Mouse (Mus musculus) left cerebral cortex, postnatal 10 days (tissue): Measurements from ENCODE around the gene Grip1. TPM values are rescaled to one million over a fixed set of nuclear protein-coding genes. Genes with fewer than 3 reads are reported as not detected.

Experiments
- DNase-seq, 2 experiments: peaks; one replicate each; pipeline ENCODE4 v3.0.0; 2021 to 2022; ENCODE audit warnings: low spot score in 2 of 2, mixed read lengths in 1 of 2; ENCODE audit errors: extremely low spot score in 1 of 2
- intact Hi-C: fragments of 180-260 bp; cut with DNase I; formaldehyde crosslinking; loops from one replicate; pipeline ENCODE4 v1.15.1; 2025
- total RNA-seq, 2 experiments: library from RNA; stranded (reverse); gene quantifications; 2 replicates each; pipeline ENCODE4 v1.2.3; 2021

The Grip1 gene
- total RNA-seq, 2 experiments from 2014 or later = 43.0 to 45.8 TPM

DNA sequence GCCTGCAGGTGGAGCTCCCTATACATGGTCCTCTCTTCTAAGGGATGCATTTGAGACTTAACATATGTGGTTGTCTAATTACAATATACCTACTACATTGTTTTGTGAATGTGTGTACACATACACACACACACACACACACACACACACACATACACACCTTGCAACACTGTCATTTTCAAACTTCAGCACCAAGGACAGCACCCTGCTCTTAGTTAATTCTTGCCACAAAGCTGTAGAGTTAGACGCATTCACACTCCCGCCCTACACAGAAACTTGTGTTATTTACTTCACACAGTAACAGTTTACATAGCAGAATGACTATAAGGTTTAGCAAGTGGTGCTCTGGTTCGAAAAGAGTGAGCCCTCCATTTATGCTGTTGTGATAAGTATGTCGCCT is 251.7 kb downstream of the Grip1 start:
- intact Hi-C loops = no loop called here
- no peak for DNase-seq

DNA sequence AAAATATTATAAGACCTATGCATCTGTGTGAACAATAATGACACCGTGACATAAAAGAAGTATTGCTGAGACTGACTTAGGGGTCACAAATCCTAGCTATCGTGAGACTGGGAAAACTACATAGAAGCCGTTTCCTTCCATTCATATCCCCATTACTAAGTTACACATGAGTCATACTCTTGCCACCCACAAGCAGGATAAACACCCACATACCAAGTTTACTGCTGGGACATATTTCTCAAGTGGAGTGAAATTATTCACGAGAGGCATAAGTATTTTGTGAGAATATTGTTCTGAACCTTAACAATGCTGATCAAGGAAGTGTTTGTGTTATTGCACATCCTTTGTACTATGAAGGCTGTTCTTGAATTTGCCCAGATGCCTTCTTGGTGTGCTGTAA is 252.7 kb downstream of the Grip1 start:
- no peak for DNase-seq

DNA sequence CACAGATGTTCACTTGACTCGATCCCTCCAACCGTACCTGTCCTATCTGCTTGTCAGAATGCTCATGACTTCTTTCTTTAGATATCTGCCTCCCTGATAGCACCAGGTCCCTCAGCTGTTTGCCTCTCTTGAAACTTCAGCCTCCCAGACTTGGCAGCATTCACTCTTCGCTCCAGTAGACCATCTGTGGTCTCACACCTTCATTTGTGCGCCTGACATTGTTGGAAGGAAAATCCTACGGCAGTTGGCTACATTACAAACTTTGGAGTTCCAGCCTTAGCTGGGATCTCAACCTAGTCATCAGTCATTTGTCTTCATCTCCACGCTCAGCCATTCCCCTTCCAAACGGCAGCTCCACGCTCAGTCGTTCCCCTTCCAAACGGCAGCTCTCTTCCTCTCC is 253.4 kb downstream of the Grip1 start:
- no peak for DNase-seq

More for the DNA sequence above, 252.7 kb downstream of the Grip1 start:
- intact Hi-C loops = no loop called here

DNA sequence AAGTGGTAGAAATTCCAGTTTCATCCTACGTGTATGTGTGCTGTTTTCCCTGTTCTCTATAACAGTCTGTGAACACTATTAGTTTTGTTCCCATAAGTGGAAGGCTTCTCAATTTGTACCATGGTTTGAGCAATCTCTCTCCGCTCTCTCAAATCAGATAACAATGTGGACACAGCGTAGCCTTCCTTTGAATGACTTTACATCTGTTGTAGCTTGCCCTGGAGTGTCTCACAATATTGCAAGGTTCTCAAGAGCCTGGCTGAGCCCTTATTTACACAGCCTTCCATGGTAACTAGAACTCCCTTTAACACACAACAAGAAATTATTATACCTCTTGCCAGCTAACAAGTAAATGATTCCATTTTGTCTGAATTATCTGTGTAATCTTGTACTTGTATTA is 268.3 kb downstream of the Grip1 start:
- DNase-seq = no peak
- intact Hi-C loops = no loop called here

More for the DNA sequence above, 253.4 kb downstream of the Grip1 start:
- intact Hi-C loops = no loop called here

DNA sequence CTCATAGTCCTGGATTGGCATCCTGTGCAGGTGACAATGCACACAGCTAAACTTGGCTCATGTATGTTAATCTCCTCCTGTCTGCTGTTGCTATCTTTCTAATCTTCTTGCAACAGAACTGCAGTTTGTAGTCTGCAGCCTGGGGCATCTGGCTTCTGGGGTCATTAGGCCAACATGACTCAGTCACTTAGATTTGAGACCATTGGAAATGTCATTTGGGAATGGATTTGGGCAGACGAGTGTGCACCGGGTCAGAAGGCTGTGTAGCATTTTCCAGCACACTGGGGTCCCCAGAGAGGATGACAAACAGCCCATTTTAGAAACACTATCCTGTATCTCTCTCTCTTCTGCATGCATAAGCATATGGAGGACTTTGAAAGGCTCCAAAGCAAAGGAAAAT is 268.8 kb downstream of the Grip1 start:
- intact Hi-C loops = no loop called here

DNA sequence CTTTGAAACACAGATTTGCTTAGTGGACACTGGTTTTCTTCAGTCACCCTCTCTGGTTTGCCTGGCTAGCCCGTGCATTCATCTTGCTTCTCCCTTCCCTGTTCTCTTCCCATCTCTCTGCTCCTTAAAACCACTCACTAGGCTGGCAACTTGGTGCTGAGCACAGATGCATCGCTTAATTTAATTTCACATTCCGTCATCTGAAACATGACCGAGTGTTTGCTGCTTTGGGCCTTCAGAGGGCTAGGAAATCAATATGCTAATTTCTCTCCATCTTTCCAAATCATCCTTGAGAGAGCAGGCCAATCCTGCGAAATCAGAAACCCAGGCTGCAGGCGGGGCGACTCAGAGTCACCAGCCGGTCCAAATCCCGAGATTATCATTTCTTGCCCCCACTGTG is 270.0 kb downstream of the Grip1 start:
- intact Hi-C loops = no loop called here
- DNase-seq = no peak

More for the DNA sequence above, 268.8 kb downstream of the Grip1 start:
- no peak for DNase-seq

DNA sequence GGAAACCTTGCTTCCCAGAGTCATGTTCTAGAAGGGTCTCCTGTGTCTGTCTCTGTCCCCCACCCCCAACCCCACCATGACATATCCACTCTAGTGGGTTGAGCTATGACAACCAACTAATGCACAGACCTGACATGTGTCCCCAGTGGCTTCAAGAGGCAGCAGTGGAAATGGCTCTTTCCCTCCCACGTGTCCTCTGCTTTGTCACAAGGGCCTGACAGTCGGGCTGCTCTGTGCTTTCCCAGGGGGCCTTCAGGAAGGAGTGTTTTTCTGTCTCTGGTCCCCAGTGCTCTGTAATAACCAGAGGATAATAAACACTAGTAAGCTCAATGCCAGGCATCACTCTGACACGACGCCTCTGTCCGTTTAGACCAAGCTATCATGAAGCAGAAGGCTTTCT is 271.7 kb downstream of the Grip1 start:
- DNase-seq = no peak

DNA sequence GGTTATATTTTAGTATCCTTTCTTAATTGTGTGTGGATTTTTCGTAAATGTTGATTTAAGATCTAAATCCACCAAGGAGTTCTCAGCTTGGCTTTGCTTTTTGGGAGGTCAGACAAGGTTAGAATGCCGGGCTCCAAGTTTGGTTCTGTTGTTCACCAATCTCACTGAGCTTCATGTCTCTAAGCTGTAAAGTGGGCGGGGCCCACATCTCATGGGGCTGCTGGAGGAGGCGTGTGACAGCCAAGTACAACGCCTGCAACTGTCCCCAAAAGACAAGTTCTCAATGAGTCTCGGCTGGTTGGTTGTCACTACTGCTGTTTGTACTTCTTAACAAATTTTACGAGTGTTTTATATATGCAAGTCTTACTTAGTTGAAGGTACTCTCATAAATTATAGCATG is 272.3 kb downstream of the Grip1 start:
- intact Hi-C loops = no loop called here
- no peak for DNase-seq

More for the DNA sequence above, 271.7 kb downstream of the Grip1 start:
- intact Hi-C loops = no loop called here

DNA sequence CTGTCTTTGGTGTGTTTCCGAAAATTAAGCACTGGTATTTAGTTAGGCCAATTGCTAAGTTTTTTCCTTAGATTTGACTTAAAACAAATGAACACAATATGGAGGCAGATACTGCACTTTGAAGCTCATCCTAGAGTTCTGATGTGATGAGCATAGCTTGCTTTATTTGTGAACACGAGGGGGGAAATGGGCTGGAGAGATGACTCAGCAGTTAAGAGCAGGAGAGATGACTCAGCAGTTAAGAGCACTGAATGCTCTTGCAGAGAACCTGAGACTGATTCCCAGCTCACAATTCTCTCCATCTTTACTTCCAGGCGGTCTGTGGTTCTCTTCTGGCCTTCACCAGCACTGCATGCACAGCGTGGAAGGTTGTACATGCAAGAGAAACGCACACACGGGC is 273.3 kb downstream of the Grip1 start:
- intact Hi-C loops = no loop called here
- no peak for DNase-seq

DNA sequence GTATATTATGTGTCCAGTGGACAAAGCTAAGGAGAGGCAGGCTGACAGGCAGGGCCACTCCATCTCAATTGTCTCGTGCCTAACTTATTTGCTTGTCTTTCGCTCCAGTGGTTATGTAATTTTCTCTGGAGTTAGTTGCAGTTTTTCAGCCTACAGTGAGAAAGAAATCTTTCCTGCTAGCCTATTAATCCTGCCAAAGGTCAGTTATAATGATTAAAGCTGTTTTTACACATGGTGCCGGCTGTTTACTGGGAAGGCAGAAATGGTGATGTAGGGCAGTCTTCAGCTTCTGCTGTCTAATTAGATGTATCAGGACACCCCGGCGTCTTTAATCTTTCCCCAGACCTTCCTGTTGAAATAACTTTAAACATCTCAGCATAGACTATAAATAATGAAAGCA is 276.6 kb downstream of the Grip1 start:
- no peak for DNase-seq
- intact Hi-C loops = no loop called here

DNA sequence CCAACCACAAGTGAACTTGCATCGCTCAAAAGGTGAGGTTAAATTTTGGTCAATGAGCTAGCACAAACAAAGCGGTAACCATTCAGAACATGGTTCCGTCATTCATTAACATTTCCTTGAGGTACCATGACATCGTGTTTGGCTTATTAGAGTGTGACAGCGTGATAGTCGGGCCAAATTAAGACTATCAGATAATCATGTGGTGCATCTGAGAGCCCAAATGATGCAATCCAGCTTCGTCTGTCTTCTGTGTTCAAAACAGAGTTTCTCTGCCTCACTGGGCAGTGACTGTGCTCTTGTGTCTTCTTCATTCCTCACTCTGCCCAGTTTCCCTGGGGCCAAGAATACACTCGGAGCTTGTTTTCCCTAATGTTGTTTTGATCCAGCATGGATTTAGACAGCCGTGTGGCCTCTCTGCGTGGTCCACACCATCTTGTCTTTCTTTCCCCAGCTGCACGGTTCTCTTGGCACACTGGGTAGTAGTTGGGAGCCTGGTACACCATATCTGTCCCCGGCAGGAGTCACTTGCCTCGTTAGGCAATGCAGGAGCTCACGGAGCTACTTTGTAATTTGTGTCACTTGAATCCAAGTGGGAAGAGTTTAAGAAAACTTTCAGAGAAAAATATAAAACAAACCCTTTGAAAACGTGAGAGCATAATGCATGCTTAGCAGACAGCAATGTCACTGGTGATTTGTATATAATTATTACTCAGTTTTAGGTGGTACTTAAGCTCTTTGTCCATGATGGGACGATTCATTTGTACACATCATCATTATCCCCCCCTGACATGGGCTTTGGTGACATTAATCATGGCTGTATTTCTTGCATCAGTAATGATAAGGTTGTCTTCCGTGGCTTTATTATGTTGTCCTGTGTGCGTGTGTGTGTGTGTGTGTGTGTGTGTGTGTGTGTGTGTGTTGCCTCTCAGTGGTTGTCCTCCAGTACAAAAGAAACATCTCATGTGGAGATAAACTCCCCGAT is 281.7 kb downstream of the Grip1 start:
- intact Hi-C loops = no loop called here
- DNase-seq = no peak

DNA sequence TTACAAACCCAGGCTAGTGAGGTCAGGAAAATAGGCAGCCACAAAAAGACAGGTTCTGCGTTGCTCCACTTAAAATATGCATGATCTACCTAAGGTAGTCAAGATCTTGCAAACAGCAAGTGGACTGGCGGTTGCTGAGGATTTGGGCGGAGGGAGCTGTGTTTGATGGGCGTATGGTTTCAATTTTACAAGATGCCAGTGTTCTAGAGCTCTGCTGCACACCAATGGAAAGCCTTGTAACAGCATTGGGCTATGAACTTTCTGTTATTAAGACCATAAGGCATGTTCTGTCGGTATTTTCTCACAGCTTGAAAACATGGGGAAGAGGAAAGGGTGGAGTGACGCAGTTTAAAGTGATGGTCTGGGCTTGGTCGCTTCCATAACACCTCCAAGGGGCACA is 285.8 kb downstream of the Grip1 start:
- intact Hi-C loops = no loop called here
- no peak for DNase-seq

DNA sequence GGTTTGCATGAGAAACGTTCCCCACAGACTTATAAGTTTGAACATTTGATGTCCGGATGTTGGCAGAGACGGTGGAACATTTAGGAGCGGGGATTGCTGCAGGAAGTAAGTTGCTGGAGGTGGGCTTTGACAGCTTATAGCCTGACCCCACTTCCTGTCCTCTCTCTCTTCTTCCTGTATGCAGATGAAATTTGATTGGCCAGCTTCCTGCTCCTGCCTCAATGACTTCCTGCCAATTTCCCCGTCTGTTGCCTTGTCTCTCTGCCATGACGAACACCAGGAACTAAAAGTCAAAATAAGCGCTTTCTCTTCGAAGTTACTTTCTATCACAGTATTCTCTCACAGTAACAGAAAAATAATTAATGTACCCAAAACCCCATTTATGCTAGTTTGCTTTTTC is 289.1 kb downstream of the Grip1 start:
- no peak for DNase-seq
- intact Hi-C loops = no loop called here

DNA sequence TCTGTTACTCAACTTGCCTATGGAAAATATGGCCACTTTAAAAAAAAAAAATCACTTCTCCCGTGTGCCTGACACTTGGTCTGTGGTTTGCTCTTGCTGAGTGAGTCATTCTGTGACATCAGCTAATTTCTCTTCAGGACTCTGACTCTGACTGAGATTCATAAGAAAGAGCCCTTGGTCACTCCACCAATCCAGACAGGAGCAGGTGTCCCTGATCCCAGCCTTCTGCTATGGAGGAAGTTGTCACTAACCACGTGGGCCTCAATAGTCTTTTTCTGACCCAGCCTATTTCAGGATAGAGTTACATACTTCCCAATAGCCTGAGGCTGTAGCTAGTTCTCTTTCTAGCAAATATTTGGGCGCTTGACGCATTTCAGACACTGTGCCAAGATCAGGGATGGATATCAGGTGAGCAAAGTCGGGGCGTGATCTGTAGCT is 298.8 kb downstream of the Grip1 start:
- intact Hi-C loops = no loop called here
- no peak for DNase-seq

DNA sequence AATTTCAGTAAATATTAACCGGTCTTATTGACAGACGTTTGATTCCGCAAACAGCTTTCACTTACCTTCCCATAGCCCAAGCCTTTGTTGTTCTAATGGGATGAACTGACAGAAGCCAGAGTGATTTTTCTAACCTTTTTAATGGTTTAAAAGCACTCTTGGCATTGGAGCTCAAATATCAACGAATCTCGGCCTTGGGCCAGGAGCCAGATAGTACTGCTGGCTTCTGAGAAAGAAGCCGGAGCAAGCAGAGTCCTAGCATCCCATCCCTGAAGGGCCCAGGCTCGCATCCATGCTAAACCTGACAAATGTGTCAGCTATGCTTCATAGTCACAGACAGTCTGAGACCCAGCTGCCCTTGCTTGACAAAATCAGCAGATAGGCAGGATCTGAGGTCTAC is 302.6 kb downstream of the Grip1 start:
- no peak for DNase-seq
- intact Hi-C loops = no loop called here

DNA sequence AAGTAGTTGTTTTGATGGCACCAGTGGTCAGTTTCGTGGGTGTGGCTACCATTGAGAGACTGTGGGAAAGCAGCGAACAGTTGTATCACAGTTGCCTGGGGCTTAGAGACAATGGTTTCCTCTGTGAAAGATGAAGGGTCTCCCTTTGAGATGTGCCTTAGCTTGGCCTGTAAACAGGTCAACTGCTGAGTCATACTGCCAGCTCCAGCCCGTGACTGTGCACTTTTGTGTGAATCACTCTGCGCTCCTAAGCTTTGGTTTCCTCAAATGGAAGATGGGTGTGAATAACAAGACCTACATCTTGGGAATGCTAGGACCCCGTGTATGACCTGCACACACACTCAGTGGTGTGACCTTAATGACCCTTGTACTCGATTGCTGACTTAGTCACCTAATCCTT is 303.6 kb downstream of the Grip1 start:
- intact Hi-C loops = no loop called here
- no peak for DNase-seq

DNA sequence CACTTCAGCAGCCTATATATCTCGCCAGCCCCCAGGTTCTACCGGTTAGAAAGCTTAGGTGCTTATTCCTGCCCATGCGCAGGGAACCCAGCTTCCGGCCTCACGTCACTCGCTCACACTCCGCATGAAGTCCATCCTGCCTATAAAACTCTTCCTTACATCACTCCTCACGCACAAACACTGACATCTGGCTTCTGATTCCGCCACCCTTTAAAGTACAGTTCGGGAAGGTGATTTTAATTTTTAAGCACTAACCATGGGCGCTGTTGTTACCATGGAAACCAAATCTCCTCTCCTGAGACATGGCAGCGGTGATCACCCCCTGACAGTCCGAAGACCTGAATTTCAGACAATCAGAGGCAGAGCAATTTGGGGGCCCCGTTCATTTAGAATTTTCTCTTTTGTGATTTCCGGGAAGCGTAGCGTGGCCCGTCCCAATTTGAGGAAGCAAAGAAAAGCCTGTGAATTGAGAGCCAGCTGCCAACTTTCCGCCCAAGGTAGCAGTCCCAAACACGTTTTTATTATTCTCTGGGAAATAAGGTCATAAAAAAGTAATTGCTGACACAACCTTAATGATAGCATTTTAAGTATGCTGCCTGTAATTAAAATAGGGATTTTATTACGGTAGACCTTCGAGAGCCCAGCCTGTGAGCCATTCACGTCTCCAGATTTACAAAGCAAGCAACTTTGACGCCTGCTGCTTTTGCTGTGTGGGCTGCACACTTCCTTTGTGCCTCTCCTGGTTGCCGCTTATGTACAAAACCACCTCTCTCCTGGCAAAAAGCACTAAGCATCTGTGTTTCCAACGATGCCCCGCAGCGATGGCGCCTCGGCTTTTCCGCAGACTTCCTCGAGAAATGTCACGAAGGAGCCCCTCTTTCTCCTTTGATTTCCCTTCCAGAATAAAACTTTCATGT is 308.1 kb downstream of the Grip1 start:
- peak in 1 of 2 experiments; percentile 9 for DNase-seq
- intact Hi-C loops = no loop called here

DNA sequence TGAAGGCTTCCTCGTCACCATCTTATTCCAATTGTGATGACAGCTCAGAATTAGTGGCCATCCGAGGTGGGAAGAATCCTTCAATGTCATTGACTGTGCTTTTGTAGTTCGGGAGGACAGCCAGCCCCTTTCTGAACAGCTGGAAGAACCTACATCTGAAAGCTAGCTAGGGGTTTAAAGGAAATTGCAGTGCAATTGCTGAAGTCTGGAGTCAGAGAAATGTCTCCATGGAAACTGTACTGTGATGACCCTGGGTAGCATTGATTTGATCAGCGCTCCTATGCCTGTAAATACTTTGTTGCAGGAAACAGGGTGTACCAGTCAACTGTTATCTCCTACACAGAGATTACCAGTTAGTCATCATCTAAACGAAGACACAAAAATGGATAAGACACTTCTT is 325.2 kb downstream of the Grip1 start:
- intact Hi-C loops = loop anchor here (5.0 to 10.0 kb wide), 2 partner anchors 87 to 324 kb away; partner anchors contain the start of gene Grip1
- no peak for DNase-seq

DNA sequence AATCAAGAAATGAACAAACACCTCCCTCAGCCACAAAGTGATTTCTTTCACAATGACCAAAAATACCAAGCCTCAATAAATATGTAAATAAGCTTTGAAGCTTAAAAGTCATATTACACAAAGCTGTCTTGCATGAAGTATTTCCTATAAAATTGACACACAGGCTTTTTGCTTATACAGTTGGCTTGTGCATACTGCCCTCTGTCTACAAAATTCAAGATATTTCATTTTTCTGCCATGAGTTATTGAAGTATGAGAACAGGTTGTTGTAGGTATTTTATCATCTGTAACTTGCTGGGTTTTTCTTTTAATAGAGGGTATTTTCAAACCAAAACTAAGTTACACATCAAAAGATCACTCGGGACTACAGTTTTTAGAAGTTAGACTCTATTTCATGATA is 326.0 kb downstream of the Grip1 start:
- no peak for DNase-seq
- intact Hi-C loops = loop anchor here (5.0 to 10.0 kb wide), 3 partner anchors 87 to 325 kb away; partner anchors contain the start of gene Grip1
